Mouse (Mus musculus) embryonic facial prominence, embryonic 11.5 days (tissue): ENCODE measurements around the gene Pik3cb. TPM values are rescaled to one million over a fixed set of nuclear protein-coding genes. Genes with fewer than 3 reads are reported as not detected.

ENCODE experiments used
- ATAC-seq: fragments of 200-750 bp; cut with Nextera tagmentation; replicated peaks from 2 replicates; pipeline ENCODE4 v1.8.0; 2017; ENCODE audit warnings: low read depth; ENCODE audit not compliant: insufficient number of reproducible peaks, low FRiP score, low TSS enrichment
- DNase-seq: peaks from one replicate; pipeline ENCODE4 v3.0.0-alpha.2; 2015; ENCODE audit warnings: low spot score
- H3K27ac ChIP-seq: fragments of 300-500 bp; sonication (generic); replicated peaks from 2 replicates; pipeline ENCODE4 v1.5.1; 2014; ENCODE audit warnings: mild to moderate bottlenecking, low read depth, low read length, control low read depth
- H3K27me3 ChIP-seq: fragments of 300-500 bp; sonication (generic); 2 replicates; pipeline ENCODE4 v1.6.1; 2014; ENCODE audit warnings: mild to moderate bottlenecking, low read length, moderate library complexity, mixed read lengths; ENCODE audit not compliant: control insufficient read depth, insufficient read depth
- H3K36me3 ChIP-seq: fragments of 300-500 bp; sonication (generic); replicated peaks from 2 replicates; pipeline ENCODE4 v1.6.1; 2014; ENCODE audit warnings: low read depth, mild to moderate bottlenecking, low read length, moderate library complexity, mixed read lengths; ENCODE audit not compliant: control insufficient read depth, insufficient read depth
- H3K4me1 ChIP-seq: fragments of 300-500 bp; sonication (generic); 2 replicates; pipeline ENCODE4 v1.6.1; 2014; ENCODE audit warnings: low read length, mixed read lengths; ENCODE audit not compliant: control insufficient read depth, insufficient read depth
- H3K4me2 ChIP-seq: fragments of 300-500 bp; sonication (generic); 2 replicates; pipeline ENCODE4 v1.6.1; 2014; ENCODE audit warnings: low read depth, mild to moderate bottlenecking, control low read depth, low read length, moderate library complexity
- H3K4me3 ChIP-seq: fragments of 300-500 bp; sonication (generic); 2 replicates; pipeline ENCODE4 v1.5.1; 2014; ENCODE audit warnings: low read depth, low read length, control low read depth
- H3K9ac ChIP-seq: fragments of 300-500 bp; sonication (generic); replicated peaks from 2 replicates; pipeline ENCODE4 v1.6.1; 2014; ENCODE audit warnings: mild to moderate bottlenecking, control low read depth, low read length
- H3K9me3 ChIP-seq: fragments of 300-500 bp; sonication (generic); replicated peaks from 2 replicates; pipeline ENCODE4 v1.6.1; 2016; ENCODE audit warnings: mild to moderate bottlenecking, low read length, inconsistent platforms, mixed read lengths; ENCODE audit not compliant: control insufficient read depth
- WGBS: fragments of 180-500 bp; shearing (Covaris S2); extraction: QIAGEN DNeasy Blood & Tissue Kit; methylation state at CpG from one replicate; pipeline ENCODE4 v1.1.7; 2014; 5-methylcytosine and 5-hydroxymethylcytosine counted together
- polyA plus RNA-seq: library from polyadenylated mRNA; unstranded; fragments of >200 nt; fragmentation: Nextera tagmentation; extraction: Ambion mirVana; gene quantifications from 2 replicates; pipeline ENCODE4 v1.2.1, GENCODE M21; 2014

The Pik3cb gene
- polyA plus RNA-seq, 1 experiment from 2014 or later = 0.90 TPM

GRCm38 (mm10) chr9:99041994-99042393, 98.4 kb downstream of the Pik3cb start:
- 81% methylated on average over 9 of the region's 9 CpGs for WGBS
- no peak for DNase-seq
- ATAC-seq = no peak
- H3K27me3 ChIP-seq = no peaks in the 10 kb centered on the region
- H3K9me3 ChIP-seq = no peaks in the 10 kb centered on the region
- no peak overlapping the region for H3K4me2 ChIP-seq
- no peaks in the 10 kb centered on the region for H3K4me1 ChIP-seq
- no peak overlapping the region for H3K9ac ChIP-seq
- no peaks in the 10 kb centered on the region; the same call in 1 of the 2 replicates for H3K36me3 ChIP-seq
- no peak overlapping the region for H3K4me3 ChIP-seq
- no peak overlapping the region for H3K27ac ChIP-seq

DNA sequence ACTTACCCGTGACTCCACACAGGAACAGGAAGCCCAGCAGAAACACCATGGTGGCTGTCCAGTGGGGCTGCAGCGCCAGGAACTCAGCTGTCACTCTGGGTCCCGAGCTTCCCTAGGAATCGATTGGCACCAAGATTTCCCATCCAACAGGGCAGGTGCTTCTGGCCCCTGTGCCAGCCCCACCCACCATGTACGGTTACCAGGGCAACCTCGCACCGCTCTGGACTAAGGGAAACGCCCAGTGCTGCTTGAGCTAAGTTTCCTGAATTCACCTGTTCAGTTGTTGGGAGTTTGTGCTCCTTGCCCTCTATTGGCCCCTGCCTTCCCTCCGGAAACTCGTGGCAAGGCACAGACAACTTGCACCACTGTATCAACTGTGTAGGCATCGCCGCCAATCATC, 104.8 kb downstream of the Pik3cb start, which contains the start of gene Gm1123:
Gm1123 (minus strand) TSS at position 141 of the 400 bp plus-strand sequence.
- WGBS = 82% methylated on average over 12 of the region's 12 CpGs
- no peaks in the 10 kb centered on the region for H3K36me3 ChIP-seq
- H3K27me3 ChIP-seq = no peaks in the 10 kb centered on the region
- no peaks in the 10 kb centered on the region for H3K4me1 ChIP-seq
- H3K4me3 ChIP-seq = no peak within 1 kb of the TSS
- DNase-seq (no peak), ATAC-seq (no peak)
- no peak within 1 kb of the TSS for H3K9ac ChIP-seq
- H3K27ac ChIP-seq = no peak within 1 kb of the TSS
- H3K4me2 ChIP-seq = no peak within 1 kb of the TSS
- no peaks in the 10 kb centered on the region for H3K9me3 ChIP-seq

GRCm38 (mm10) chr9:99034111-99034510, 106.3 kb downstream of the Pik3cb start:
- no peak for ATAC-seq
- Histone ChIP-seq H3K9ac (no peak overlapping the region), H3K4me3 (no peak overlapping the region), H3K36me3 (no peaks in the 10 kb centered on the region), H3K27ac (no peak overlapping the region), H3K4me1 (no peaks in the 10 kb centered on the region), H3K4me2 (no peak overlapping the region), H3K27me3 (no peaks in the 10 kb centered on the region), H3K9me3 (no peaks in the 10 kb centered on the region)
- no peak for DNase-seq
- 84% methylated on average over 8 of the region's 8 CpGs for WGBS

DNA sequence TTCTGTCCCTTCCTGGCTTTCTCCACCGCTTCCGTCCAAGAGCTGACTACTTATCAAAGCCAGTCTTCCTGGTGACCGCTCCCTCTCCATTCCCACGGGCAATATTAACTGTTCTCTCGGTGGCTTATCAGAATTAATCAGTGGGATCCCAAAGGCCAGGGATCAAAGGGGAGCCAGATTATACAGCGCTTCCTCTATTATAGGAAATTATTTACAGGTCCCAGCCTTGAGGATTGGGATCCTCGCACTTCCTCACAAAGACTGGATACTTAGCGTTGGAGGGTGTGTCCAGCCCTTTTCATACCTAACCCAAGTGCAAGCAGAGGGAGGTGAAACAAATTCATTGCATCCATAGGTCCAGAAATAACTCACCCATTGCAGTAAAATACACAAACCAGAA, 108.4 kb downstream of the Pik3cb start:
- Histone ChIP-seq H3K27me3 (no peaks in the 10 kb centered on the region), H3K4me1 (no peaks in the 10 kb centered on the region), H3K4me2 (no peak overlapping the region), H3K27ac (no peak overlapping the region), H3K4me3 (no peak overlapping the region), H3K9ac (no peak overlapping the region), H3K36me3 (no peaks in the 10 kb centered on the region), H3K9me3 (no peaks in the 10 kb centered on the region)
- 83% methylated on average over 8 of the region's 8 CpGs for WGBS
- ATAC-seq (no peak), DNase-seq (no peak)

DNA sequence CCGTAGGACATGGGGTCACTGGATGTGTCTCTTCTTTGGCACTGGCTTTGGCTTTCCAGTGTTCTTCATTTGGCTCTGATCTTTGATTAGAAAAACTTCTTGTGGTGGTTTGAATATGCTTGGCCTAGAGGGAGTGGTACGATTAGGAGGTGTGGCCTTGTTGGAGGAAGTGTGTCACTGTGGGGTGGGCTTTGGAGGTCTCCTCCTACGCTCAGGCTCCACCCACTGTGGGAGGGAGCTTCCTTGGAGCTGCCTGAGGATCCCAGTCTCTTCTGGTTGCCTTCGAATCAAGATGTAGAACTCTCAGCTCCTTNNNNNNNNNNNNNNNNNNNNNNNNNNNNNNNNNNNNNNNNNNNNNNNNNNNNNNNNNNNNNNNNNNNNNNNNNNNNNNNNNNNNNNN, 118.7 kb downstream of the Pik3cb start:
- DNase-seq (no peak), ATAC-seq (no peak)
- Histone ChIP-seq H3K4me1 (no peaks in the 10 kb centered on the region), H3K4me2 (no peak overlapping the region), H3K36me3 (no peaks in the 10 kb centered on the region), H3K9me3 (no peaks in the 10 kb centered on the region), H3K4me3 (no peak overlapping the region), H3K9ac (no peak overlapping the region), H3K27ac (no peak overlapping the region), H3K27me3 (no peaks in the 10 kb centered on the region)
- 83% methylated on average over 4 of the region's 4 CpGs for WGBS

DNA sequence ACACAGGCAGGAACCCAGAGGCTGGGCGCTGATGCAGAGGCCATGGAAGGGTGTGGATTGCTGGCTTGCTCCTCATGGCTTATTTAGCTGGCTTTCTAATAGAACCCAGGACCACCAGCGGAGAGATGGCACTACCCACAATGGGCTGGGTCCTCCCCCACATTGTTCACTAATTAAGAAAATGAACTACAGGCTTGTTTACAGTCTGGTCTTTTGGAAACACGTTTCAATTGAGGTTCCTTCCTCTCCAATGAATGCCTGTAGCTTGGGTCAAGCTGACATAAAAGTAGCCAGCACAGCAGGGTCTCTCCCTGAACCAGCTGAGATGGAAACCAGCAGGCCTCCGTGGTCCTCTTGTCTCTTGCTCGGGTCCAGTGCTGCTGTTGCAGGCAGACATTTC, 119.3 kb downstream of the Pik3cb start:
- no peaks in the 10 kb centered on the region for H3K36me3 ChIP-seq
- no peak overlapping the region for H3K4me2 ChIP-seq
- 37% methylated on average over 5 of the region's 5 CpGs for WGBS
- no peak overlapping the region for H3K27ac ChIP-seq
- no peaks in the 10 kb centered on the region for H3K9me3 ChIP-seq
- no peak overlapping the region for H3K9ac ChIP-seq
- no peaks in the 10 kb centered on the region for H3K27me3 ChIP-seq
- ATAC-seq (no peak), DNase-seq (no peak)
- H3K4me3 ChIP-seq = no peak overlapping the region
- H3K4me1 ChIP-seq = no peaks in the 10 kb centered on the region

- Histone ChIP-seq H3K4me3 (no peak overlapping the region), H3K9ac (no peak overlapping the region), H3K36me3 (no peaks in the 10 kb centered on the region), H3K4me2 (no peak overlapping the region), H3K27me3 (no peaks in the 10 kb centered on the region), H3K4me1 (no peaks in the 10 kb centered on the region), H3K27ac (no peak overlapping the region), H3K9me3 (no peaks in the 10 kb centered on the region)
- DNase-seq (no peak), ATAC-seq (no peak)
- WGBS = 81% methylated on average over 6 of the region's 6 CpGs
These were observed 122.7 kb downstream of the Pik3cb start for GRCm38 (mm10) chr9:99017679-99018078.

DNA sequence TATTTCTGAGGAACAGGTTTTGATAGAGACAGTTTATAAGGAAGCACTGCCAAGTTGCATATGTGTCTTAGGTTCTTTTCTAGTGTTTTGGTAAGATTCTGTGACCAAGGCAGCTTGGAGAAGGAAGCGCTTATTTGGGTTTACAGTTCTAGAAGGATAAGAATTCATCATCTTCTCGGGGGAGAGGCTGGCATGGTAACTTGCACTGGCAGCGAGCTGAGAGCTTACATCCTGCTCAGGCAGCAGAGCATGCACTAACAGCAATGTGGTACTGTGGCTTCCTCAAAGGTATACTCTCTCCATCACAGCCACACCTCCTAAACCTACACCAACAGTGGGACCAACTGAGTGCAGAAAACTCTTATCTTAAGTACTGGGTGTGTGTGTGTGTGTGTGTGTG, 123.7 kb downstream of the Pik3cb start:
- no peak overlapping the region for H3K9ac ChIP-seq
- no peak for DNase-seq

More for the DNA sequence above, 123.7 kb downstream of the Pik3cb start:
- no peak overlapping the region for H3K27ac ChIP-seq
- H3K4me1 ChIP-seq = no peaks in the 10 kb centered on the region
- ATAC-seq = no peak
- WGBS = 69% methylated on average over 3 of the region's 3 CpGs
- no peaks in the 10 kb centered on the region for H3K36me3 ChIP-seq
- H3K27me3 ChIP-seq = no peaks in the 10 kb centered on the region
- no peak overlapping the region for H3K4me3 ChIP-seq
- H3K9me3 ChIP-seq = no peaks in the 10 kb centered on the region
- no peak overlapping the region for H3K4me2 ChIP-seq
